Mouse (Mus musculus): Measurements from ENCODE around the gene Tmem132a. TPM values are rescaled to one million over a fixed set of nuclear protein-coding genes. Genes with fewer than 3 reads are reported as not detected.

The Tmem132a gene
- polyA plus RNA-seq, 1 experiment from 2014 or later: 59.3 TPM

DNA sequence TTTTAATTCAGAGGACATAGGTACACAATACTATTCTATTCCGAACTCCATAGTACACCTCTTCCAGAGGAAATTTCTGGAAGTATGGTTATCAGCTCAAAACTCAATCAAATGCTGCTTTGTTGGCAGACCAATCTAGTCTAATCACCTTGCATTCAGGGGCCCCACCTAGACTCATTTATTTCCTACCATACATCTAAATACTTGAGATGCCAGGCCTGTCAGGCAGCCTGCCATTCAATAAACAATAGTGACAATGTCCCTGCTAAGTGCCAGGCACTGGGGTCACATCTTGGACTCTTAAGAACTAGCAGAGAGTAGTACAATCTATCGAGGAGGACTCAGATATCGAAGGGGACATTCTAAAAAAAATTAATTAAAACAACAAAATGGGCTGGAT lies 22.5 kb upstream of the Tmem132a start:
- Histone ChIP-seq H3K9me3 (ENCODE audit: control insufficient read depth, low read depth, low read length) (no peaks in the 10 kb centered on the region), H3K27me3 (ENCODE audit: control insufficient read depth, insufficient read depth, low read length) (no peaks in the 10 kb centered on the region), H3K4me1 (ENCODE audit: control insufficient read depth, insufficient read depth, low read length) (peaks cover 12% of the 10 kb centered on the region), H3K9ac (replicated peaks; ENCODE audit: low read depth, low read length) (no peak overlapping the region), H3K4me2 (replicated peaks; ENCODE audit: low read depth, low read length) (no peak overlapping the region), H3K36me3 (ENCODE audit: control insufficient read depth, insufficient read depth, low read length) (no peaks in the 10 kb centered on the region), H3K4me3 (ENCODE audit: low read depth, low read length) (no peak overlapping the region), H3K27ac (ENCODE audit: low read length) (no peak overlapping the region)
- no peak for ATAC-seq (ENCODE audit: insufficient number of reproducible peaks, insufficient read depth, low FRiP score, low read depth)
- WGBS: 78% methylated on average over 3 of the region's 3 CpGs

- Histone ChIP-seq H3K4me2 (replicated peaks; ENCODE audit: low read depth, low read length) (peak within 1 kb of the TSS; percentile 88), H3K27me3 (ENCODE audit: control insufficient read depth, insufficient read depth, low read length) (no peaks in the 10 kb centered on the region), H3K9ac (replicated peaks; ENCODE audit: low read depth, low read length) (peak within 1 kb of the TSS; percentile 63), H3K4me3 (ENCODE audit: low read depth, low read length) (peak within 1 kb of the TSS; percentile 60), H3K36me3 (ENCODE audit: control insufficient read depth, insufficient read depth, low read length) (no peaks in the 10 kb centered on the region), H3K27ac (ENCODE audit: low read length) (peak within 1 kb of the TSS; percentile 93), H3K9me3 (ENCODE audit: control insufficient read depth, low read depth, low read length) (peaks cover 12% of the 10 kb centered on the region; the same call in 1 of the 2 replicates), H3K4me1 (ENCODE audit: control insufficient read depth, insufficient read depth, low read length) (peaks cover 15% of the 10 kb centered on the region)
- ATAC-seq (ENCODE audit: insufficient number of reproducible peaks, insufficient read depth, low FRiP score, low read depth): peak; percentile 86
- under 1% methylated on average over 49 of the region's 49 CpGs for WGBS
Measured at GRCm38 (mm10) chr19:10881426-10882154, 11.8 kb upstream of the Tmem132a start, which contains the start of gene Tmem109. Gene Tmem109 (minus strand): TSS chr19:10882001.

GRCm38 (mm10) chr19:10880975-10881425 lies 11.3 kb upstream of the Tmem132a start:
- WGBS: 2% methylated on average over 14 of the region's 14 CpGs

DNA sequence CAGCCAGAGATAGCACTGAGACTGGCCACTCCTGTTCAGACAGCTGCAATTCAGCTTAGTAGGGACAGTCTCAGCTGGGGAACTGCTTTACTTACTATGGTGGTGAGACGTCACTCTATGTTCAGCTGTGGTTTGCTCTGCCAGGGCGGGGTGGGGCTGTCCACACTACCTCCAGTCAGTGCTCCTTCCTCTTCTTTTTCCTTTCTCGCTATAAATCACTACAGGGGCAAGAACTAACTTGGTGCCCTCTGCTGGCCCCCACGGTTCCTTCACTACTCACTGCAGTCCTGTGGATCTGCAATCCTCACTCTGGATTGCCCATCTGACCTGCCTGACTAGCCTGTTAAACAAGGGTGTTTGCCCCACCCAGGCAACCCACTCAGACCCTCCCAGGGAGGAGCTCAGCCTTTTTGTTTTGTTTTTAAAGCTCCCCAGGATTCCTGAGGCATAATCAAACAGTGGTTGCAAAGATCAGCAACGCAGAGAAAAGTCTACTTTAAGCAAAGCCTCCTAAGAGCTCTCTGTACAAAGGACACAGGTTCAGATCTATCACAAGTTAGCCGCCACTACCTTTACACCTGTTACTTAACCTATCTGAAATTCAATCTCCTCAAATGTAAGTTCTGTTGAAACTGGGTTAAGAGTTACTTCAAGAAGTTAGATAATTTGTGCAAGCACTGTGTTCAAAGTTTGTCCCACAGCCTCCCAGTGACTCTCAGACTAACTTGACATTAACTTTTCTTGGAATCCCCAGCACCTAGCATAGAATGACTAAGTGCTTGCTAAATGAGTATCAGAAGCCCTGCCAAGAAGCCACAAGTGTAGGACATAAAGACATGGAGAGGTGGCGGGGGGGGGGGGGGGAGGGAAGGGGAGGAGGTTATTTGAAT lies 10.6 kb upstream of the Tmem132a start:
- ATAC-seq (ENCODE audit: insufficient number of reproducible peaks, insufficient read depth, low FRiP score, low read depth): peak; percentile 46; the same call in 1 of the 2 replicates

More at GRCm38 (mm10) chr19:10880975-10881425, 11.3 kb upstream of the Tmem132a start:
- Histone ChIP-seq H3K9me3 (ENCODE audit: control insufficient read depth, low read depth, low read length) (peaks cover 12% of the 10 kb centered on the region; the same call in 1 of the 2 replicates), H3K9ac (replicated peaks; ENCODE audit: low read depth, low read length) (peak overlapping the region; percentile 63), H3K4me1 (ENCODE audit: control insufficient read depth, insufficient read depth, low read length) (peaks cover 15% of the 10 kb centered on the region), H3K4me2 (replicated peaks; ENCODE audit: low read depth, low read length) (peak overlapping the region; percentile 88), H3K27ac (ENCODE audit: low read length) (peak overlapping the region; percentile 93), H3K36me3 (ENCODE audit: control insufficient read depth, insufficient read depth, low read length) (no peaks in the 10 kb centered on the region), H3K27me3 (ENCODE audit: control insufficient read depth, insufficient read depth, low read length) (no peaks in the 10 kb centered on the region), H3K4me3 (ENCODE audit: low read depth, low read length) (peak overlapping the region; percentile 60)
- 0 out of 2 replicates have a peak, but pooled peaks have one; percentile 5 for ATAC-seq (ENCODE audit: insufficient number of reproducible peaks, insufficient read depth, low FRiP score, low read depth)

DNA sequence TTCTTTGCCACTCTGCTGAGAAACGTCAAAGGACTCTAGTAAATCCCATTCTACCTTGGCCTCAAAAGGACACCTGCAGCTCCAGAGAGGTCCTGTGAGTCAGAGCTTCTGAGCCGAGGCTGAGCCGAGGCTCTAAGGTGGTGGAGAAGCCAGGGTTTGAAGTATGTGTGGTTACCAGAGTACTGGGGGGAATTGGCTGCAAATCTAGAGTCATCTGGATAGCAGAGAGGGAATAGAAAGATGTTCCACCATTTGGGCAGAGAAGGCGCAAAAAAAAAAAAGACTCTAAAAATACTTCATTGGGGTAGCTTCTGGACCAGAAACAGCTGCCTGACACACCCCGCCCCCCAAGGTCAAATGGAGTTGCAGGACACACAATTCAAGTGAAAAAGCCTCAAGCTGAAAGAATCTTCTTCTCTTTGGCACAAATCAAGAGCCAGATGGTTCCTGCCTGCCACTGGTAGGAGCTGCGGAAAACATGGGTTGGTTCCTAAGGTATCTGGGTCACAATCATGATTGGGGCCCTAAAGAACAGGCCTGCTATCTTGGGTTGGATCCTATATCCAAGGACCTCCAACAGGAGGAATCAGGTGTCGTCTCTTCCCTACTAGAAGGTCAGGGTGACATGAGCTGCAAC lies 8.6 kb upstream of the Tmem132a start:
- no peak overlapping the region for H3K4me2 ChIP-seq (replicated peaks; ENCODE audit: low read depth, low read length)
- peaks cover 8% of the 10 kb centered on the region for H3K36me3 ChIP-seq (ENCODE audit: control insufficient read depth, insufficient read depth, low read length)
- no peak for ATAC-seq (ENCODE audit: insufficient number of reproducible peaks, insufficient read depth, low FRiP score, low read depth)
- peaks cover 15% of the 10 kb centered on the region for H3K4me1 ChIP-seq (ENCODE audit: control insufficient read depth, insufficient read depth, low read length)
- H3K27ac ChIP-seq (ENCODE audit: low read length): no peak overlapping the region
- 92% methylated on average over 7 of the region's 7 CpGs for whole genome bisulfite sequencing
- no peak overlapping the region for H3K4me3 ChIP-seq (ENCODE audit: low read depth, low read length)
- no peaks in the 10 kb centered on the region for H3K27me3 ChIP-seq (ENCODE audit: control insufficient read depth, insufficient read depth, low read length)
- H3K9ac ChIP-seq (replicated peaks; ENCODE audit: low read depth, low read length): no peak overlapping the region
- H3K9me3 ChIP-seq (ENCODE audit: control insufficient read depth, low read depth, low read length): no peaks in the 10 kb centered on the region

More for the DNA sequence above, 10.6 kb upstream of the Tmem132a start:
- H3K4me3 ChIP-seq (ENCODE audit: low read depth, low read length): peak overlapping the region; percentile 60
- peak overlapping the region; percentile 88 for H3K4me2 ChIP-seq (replicated peaks; ENCODE audit: low read depth, low read length)
- peaks cover 15% of the 10 kb centered on the region for H3K4me1 ChIP-seq (ENCODE audit: control insufficient read depth, insufficient read depth, low read length)
- 33% methylated on average over 7 of the region's 7 CpGs for WGBS
- H3K9ac ChIP-seq (replicated peaks; ENCODE audit: low read depth, low read length): peak overlapping the region; percentile 63; the same call in 1 of the 2 replicates
- H3K9me3 ChIP-seq (ENCODE audit: control insufficient read depth, low read depth, low read length): peaks cover 8% of the 10 kb centered on the region; the same call in 1 of the 2 replicates
- H3K36me3 ChIP-seq (ENCODE audit: control insufficient read depth, insufficient read depth, low read length): no peaks in the 10 kb centered on the region
- peak overlapping the region; percentile 93 for H3K27ac ChIP-seq (ENCODE audit: low read length)
- H3K27me3 ChIP-seq (ENCODE audit: control insufficient read depth, insufficient read depth, low read length): no peaks in the 10 kb centered on the region

DNA sequence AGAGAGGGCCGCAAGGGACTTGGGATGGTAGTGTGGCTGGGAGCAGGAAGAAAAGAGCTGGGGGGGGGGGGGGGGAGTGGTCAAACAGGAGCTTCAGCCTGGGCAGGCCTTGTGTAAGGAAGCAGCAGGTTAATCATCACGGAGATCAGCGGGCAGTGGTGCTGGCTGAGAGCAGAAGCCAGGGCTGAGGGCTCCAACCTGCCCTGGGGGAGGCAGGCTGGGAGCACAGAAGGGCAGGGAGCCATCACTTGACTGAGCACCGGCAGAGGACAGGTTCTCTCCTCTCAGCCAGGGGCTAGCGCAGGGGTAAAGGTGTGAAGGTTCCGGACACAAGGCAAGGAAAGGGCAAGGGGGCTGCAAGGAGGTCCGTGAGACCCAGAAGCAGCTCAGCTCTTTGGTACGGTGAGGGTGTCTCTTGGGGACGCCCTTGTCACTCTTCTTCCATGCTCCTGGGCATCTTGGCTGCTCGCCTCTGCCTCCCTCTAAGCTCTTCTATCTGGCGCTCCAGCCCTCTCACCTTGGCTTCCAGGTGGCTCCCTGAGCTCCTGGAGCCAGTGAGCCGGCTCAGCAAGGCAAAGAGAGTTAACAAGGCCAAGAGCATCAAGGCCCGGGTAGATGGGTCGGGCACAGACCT lies 1.7 kb upstream of the Tmem132a start:
- no peak for ATAC-seq (ENCODE audit: insufficient number of reproducible peaks, insufficient read depth, low FRiP score, low read depth)
- H3K27ac ChIP-seq (ENCODE audit: low read length): peak overlapping the region; percentile 61; the same call in 1 of the 2 replicates
- WGBS: 74% methylated on average over 14 of the region's 14 CpGs
- no peak overlapping the region for H3K4me2 ChIP-seq (replicated peaks; ENCODE audit: low read depth, low read length)
- H3K9ac ChIP-seq (replicated peaks; ENCODE audit: low read depth, low read length): no peak overlapping the region; the same call in 1 of the 2 replicates
- no peaks in the 10 kb centered on the region for H3K9me3 ChIP-seq (ENCODE audit: control insufficient read depth, low read depth, low read length)
- peaks cover 38% of the 10 kb centered on the region for H3K36me3 ChIP-seq (ENCODE audit: control insufficient read depth, insufficient read depth, low read length)
- H3K4me3 ChIP-seq (ENCODE audit: low read depth, low read length): no peak overlapping the region
- H3K4me1 ChIP-seq (ENCODE audit: control insufficient read depth, insufficient read depth, low read length): peaks cover 11% of the 10 kb centered on the region; the same call in 1 of the 2 replicates
- H3K27me3 ChIP-seq (ENCODE audit: control insufficient read depth, insufficient read depth, low read length): no peaks in the 10 kb centered on the region

GRCm38 (mm10) chr19:10870676-10871075 lies 936 bp upstream of the Tmem132a start:
- Histone ChIP-seq H3K4me1 (ENCODE audit: control insufficient read depth, insufficient read depth, low read length) (peaks cover 11% of the 10 kb centered on the region; the same call in 1 of the 2 replicates), H3K27ac (ENCODE audit: low read length) (peak overlapping the region; percentile 61; the same call in 1 of the 2 replicates), H3K27me3 (ENCODE audit: control insufficient read depth, insufficient read depth, low read length) (no peaks in the 10 kb centered on the region), H3K4me2 (replicated peaks; ENCODE audit: low read depth, low read length) (no peak overlapping the region), H3K36me3 (ENCODE audit: control insufficient read depth, insufficient read depth, low read length) (peaks cover 43% of the 10 kb centered on the region), H3K9me3 (ENCODE audit: control insufficient read depth, low read depth, low read length) (no peaks in the 10 kb centered on the region), H3K4me3 (ENCODE audit: low read depth, low read length) (no peak overlapping the region), H3K9ac (replicated peaks; ENCODE audit: low read depth, low read length) (no peak overlapping the region)
- WGBS: 90% methylated on average over 3 of the region's 3 CpGs
- no peak for ATAC-seq (ENCODE audit: insufficient number of reproducible peaks, insufficient read depth, low FRiP score, low read depth)

All from stomach, embryonic 14.5 days (tissue).